Mouse (Mus musculus) large intestine, adult 2 months (tissue): ENCODE results near the gene Atp2a2. TPM values are rescaled to one million over a fixed set of nuclear protein-coding genes. Genes with fewer than 3 reads are reported as not detected.
"Not testable (repeated sequence)": the region's sequence is repeated elsewhere in the genome, so short reads cannot be mapped to it uniquely, and the experiment has no call there.

Source experiments
- DNase-seq: peaks from one replicate; pipeline ENCODE4 v3.0.0-alpha.2; 2012; ENCODE audit warnings: low read depth, low spot score
- WGBS: fragments of 180-500 bp; shearing (Covaris S2); methylation state at CpG from one replicate; pipeline ENCODE4 v1.1.7; 2018; 5-methylcytosine and 5-hydroxymethylcytosine counted together
- polyA plus RNA-seq: library from polyadenylated mRNA; depleted of rRNA; stranded (reverse); fragments of >200 nt; gene quantifications from 2 replicates; pipeline ENCODE4 v1.2.3, GENCODE M21; 2012

Gene Atp2a2
- polyA plus RNA-seq, 1 experiment: 78.0 TPM

- DNase-seq: no peak
- 92% methylated on average over 5 of the region's 5 CpGs for WGBS
These were observed 42.7 kb downstream of the Atp2a2 start for GRCm38 (mm10) chr5:122459335-122459734.

GRCm38 (mm10) chr5:122458066-122458465 lies 44.0 kb downstream of the Atp2a2 start:
- no peak for DNase-seq
- 54% methylated on average over 4 of the region's 4 CpGs for WGBS

- not testable (repeated sequence) for DNase-seq
- 81% methylated on average over 9 of the region's 9 CpGs for WGBS
These were observed 45.0 kb downstream of the Atp2a2 start for GRCm38 (mm10) chr5:122457054-122457453.

DNA sequence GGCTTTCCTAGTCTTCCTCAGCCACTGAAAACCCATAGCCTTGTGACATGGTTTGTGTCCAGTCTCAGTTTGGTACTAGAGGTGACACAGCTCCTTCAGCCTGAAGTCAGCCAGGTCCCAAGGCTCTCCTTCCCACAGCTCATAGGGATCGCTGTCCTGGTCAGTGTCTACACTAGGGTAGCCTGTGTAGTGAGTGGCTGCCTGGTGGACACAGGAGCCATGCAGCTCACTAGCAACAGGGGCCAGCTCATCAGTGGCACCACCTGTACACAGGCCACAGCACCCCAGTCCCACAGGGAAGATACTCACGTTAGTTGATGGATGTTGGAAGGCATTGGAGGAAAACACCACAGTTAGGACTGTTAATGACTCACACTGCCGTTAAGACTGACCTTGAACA lies 46.4 kb downstream of the Atp2a2 start:
- 72% methylated on average over 3 of the region's 3 CpGs for WGBS
- DNase-seq: no peak

GRCm38 (mm10) chr5:122454883-122455282 lies 47.1 kb downstream of the Atp2a2 start:
- no peak for DNase-seq
- WGBS: 88% methylated on average over 3 of the region's 3 CpGs

DNA sequence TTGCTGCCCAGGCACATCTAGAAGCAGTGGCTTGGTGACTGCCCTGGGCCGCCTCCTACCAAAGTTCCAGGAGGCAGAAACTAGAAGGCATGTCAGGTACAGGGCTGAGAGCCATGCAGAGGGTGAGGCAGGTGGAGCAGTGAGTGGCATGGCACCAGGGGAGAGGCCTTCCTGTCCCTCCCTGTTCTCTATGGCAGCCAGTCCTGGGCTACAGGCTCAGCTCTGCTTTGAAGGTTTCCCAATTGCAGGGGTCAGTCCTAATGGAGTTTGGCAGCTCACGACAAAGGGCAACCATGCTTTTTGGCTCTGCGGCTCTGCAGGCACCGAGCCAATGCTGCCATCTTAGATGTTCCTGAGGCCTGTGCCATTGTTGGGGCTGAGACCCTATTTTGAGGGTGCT lies 47.6 kb downstream of the Atp2a2 start:
- no peak for DNase-seq
- 85% methylated on average over 4 of the region's 4 CpGs for WGBS

DNA sequence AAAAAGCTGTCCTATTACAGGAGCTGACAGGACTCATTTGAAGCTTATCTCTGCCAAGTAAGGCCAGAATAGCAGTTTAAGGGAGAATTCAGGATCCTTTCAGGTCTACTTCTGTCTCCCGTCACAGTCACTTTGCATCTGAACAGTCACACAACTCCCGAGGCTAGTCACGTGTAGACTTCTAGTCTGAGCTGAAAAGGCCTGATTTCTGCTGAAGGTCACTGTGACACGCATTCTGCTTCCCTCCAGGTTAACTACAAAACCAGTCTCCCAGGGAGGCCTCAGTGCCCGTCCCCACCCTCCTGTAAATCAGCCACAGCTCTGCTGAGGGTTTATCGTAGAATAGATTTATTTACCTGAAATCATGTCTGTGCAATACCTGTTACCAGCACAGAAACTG lies 48.8 kb downstream of the Atp2a2 start:
- DNase-seq: no peak

GRCm38 (mm10) chr5:122452194-122452593 lies 49.8 kb downstream of the Atp2a2 start:
- WGBS: 75% methylated on average over 7 of the region's 7 CpGs
- DNase-seq: no peak

More for the DNA sequence above, 48.8 kb downstream of the Atp2a2 start:
- WGBS: 68% methylated on average over 6 of the region's 6 CpGs

GRCm38 (mm10) chr5:122451324-122451723 lies 50.7 kb downstream of the Atp2a2 start:
- WGBS: 73% methylated on average over 5 of the region's 5 CpGs
- DNase-seq: no peak

GRCm38 (mm10) chr5:122450913-122451317 lies 51.1 kb downstream of the Atp2a2 start:
- WGBS: 51% methylated on average over 5 of the region's 5 CpGs
- no peak for DNase-seq

- 62% methylated on average over 7 of the region's 7 CpGs for WGBS
- DNase-seq: no peak
These were observed 52.1 kb downstream of the Atp2a2 start for GRCm38 (mm10) chr5:122449946-122450345.

DNA sequence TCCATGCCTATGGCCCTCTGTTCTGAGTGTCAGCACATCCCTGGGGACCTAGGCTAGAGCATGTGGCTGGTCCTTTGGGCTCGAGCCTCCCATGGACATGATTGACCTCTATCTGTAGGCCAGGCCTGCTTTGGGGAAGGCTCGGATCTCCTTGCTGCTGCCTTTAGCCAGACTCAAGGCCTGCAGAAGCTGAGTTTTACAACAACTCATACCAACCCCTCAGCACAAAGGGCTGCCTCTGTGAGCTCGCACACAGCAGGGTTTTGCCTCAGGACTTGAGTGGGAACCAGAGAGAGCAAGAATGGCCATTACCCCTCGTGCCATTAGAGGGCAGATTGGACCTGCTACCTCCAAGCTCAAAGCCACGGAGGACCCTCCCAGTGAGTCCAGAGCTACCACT lies 53.2 kb downstream of the Atp2a2 start:
- DNase-seq: no peak
- WGBS: 82% methylated on average over 5 of the region's 5 CpGs

GRCm38 (mm10) chr5:122447857-122448256 lies 54.2 kb downstream of the Atp2a2 start:
- 73% methylated on average over 8 of the region's 8 CpGs for WGBS
- no peak for DNase-seq

- 91% methylated on average over 11 of the region's 11 CpGs for WGBS
- DNase-seq: no peak
These were observed 56.9 kb downstream of the Atp2a2 start for GRCm38 (mm10) chr5:122445051-122445610.

- WGBS: 92% methylated on average over 10 of the region's 10 CpGs
- no peak for DNase-seq
These were observed 57.5 kb downstream of the Atp2a2 start for GRCm38 (mm10) chr5:122444492-122444891.

GRCm38 (mm10) chr5:122440095-122440630 lies 61.9 kb downstream of the Atp2a2 start:
- DNase-seq: no peak
- 78% methylated on average over 12 of the region's 12 CpGs for WGBS

GRCm38 (mm10) chr5:122439400-122440094 lies 62.5 kb downstream of the Atp2a2 start:
- 74% methylated on average over 19 of the region's 19 CpGs for WGBS
- DNase-seq: no peak

GRCm38 (mm10) chr5:122434541-122434940 lies 67.5 kb downstream of the Atp2a2 start:
- 77% methylated on average over 4 of the region's 4 CpGs for WGBS
- DNase-seq: no peak

- WGBS: 68% methylated on average over 8 of the region's 8 CpGs
These were observed 70.8 kb downstream of the Atp2a2 start for GRCm38 (mm10) chr5:122431221-122431620.

DNA sequence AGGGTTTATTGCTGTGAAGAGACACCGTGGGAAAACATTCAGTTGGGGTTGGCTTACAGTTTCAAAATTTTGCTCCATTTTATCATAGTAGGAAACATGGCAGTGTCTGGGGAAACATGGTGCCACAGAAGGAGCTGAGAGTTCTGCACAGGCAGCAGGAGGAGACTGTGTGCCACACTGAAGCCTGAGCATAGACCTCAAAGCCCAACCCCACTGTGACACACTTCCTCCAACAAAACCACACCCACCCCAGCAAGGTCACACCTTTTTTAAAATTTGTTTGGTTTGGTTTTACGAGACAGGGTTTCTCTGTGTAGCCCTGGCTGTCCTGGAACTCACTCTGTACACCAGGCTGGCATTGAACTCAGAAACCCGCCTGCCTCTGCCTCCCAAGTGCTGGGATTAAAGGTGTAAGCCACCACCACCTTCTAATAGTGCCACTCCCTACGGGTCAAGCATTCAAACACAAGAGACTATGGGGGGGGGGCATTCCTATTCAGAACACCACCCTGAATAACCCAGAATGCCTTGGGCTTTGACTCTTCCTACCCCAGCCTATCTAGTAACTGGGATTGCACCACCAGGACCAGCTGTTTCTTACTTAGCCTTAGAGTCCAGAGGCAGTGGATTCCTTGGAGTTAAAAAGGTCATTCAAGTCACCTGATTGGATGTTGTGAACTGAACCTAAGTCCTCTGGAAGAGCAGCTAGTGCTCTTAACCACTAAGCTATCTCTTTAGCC lies 71.8 kb downstream of the Atp2a2 start:
- no peak for DNase-seq
- 67% methylated on average over 4 of the region's 4 CpGs for WGBS

More at GRCm38 (mm10) chr5:122431221-122431620, 70.8 kb downstream of the Atp2a2 start:
- no peak for DNase-seq
